Mouse (Mus musculus): ENCODE results near the gene Pex14. TPM values are rescaled to one million over a fixed set of nuclear protein-coding genes. Genes with fewer than 3 reads are reported as not detected.
A peak's percentile ranks its signal among the peaks of the same experiment; 100 is the strongest.
"Not testable (repeated sequence)": the region's sequence is repeated elsewhere in the genome, so short reads cannot be mapped to it uniquely, and the experiment has no call there.

Pex14 gene
- polyA plus RNA-seq, 1 experiment from 2014 or later: 54.3 TPM

DNA sequence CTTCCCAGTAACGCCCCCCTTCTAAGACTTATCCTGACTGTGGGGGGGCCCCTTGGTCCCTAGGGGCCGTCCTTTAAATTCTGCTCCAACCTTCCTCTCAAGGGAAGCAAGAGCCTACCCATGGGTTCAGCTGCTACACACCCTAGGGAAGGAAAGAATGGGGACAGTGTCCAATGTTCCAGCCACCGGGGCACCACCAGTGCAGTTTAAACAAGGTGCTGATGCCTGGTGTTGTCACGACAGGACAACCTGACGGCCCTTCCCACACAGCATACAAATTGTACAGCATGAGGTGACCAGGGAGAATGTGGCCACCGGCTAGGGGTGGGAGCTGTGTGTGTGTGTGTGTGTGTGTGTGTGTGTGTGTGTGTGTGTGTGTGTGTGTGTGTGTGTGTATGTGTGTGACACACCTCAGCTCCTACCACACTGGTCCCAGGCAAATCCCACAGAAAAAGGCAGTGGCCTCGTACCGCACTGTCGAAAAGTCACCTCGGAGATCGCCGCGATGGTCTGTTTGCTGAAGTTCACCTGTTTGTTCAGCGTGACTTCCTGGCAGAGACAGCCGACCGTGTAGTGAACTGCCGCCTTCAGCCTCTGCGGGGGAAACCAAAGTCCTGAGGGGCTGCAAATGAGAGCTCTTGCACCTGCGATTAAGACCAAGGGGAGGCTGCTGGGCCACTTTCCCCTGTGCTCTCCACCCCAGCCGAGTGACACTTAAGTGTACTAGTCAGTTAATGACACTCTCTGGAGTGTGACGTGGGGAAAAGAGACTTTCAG is 32.3 kb upstream of the Pex14 start:
- H3K4me3 ChIP-seq: no peak overlapping the region
- no peaks in the 10 kb centered on the region for H3K27me3 ChIP-seq
- H3K4me2 ChIP-seq (replicated peaks): no peak overlapping the region
- H3K9ac ChIP-seq: no peak overlapping the region
- H3K9me3 ChIP-seq: no peaks in the 10 kb centered on the region
- peaks cover 43% of the 10 kb centered on the region for H3K36me3 ChIP-seq
- peaks cover 8% of the 10 kb centered on the region for H3K4me1 ChIP-seq
- ATAC-seq (ENCODE audit: low FRiP score, low read depth): no peak
- WGBS: 80% methylated on average over 21 of the region's 21 CpGs
- no peak overlapping the region for H3K27ac ChIP-seq

DNA sequence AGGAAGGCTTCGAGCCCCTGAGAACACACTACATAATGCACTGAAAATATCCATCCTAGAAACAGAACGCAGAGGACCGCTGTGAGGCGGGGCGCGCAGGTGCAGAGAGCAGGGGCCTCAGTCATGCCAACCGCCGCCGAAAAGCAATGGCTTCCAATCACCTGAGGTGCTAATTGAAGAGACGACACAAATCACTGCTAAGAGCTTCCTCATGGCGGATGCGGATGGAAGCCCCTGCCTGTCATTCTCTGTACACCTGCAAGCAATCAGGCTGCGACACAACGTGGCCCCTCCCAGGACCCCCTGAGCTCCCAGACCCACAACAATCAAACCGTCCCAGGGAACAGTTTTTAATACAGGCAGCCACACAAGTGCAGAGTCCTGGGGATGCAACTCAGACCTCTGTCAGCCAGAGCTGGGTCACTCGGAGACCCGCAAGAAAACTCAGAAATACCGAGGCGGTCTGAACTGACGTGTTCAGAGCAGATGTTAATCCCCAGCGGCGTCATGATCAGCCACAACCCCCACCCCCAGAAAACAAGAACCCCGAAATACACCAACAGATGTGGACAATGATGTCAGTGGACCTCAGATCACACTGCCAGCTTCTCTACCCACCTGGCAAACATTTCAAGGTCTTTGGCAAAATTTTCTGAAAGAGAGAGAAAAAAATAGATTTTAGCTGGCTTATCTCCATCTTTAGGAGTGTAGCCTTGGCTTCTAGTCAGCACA is 31.5 kb upstream of the Pex14 start:
- Histone ChIP-seq H3K9me3 (no peaks in the 10 kb centered on the region), H3K36me3 (peaks cover 46% of the 10 kb centered on the region), H3K4me3 (no peak overlapping the region), H3K27me3 (no peaks in the 10 kb centered on the region), H3K27ac (no peak overlapping the region), H3K4me2 (replicated peaks) (no peak overlapping the region), H3K9ac (no peak overlapping the region), H3K4me1 (peaks cover under 1% of the 10 kb centered on the region; the same call in 1 of the 2 replicates)
- 74% methylated on average over 23 of the region's 23 CpGs for WGBS
- ATAC-seq (ENCODE audit: low FRiP score, low read depth): no peak

DNA sequence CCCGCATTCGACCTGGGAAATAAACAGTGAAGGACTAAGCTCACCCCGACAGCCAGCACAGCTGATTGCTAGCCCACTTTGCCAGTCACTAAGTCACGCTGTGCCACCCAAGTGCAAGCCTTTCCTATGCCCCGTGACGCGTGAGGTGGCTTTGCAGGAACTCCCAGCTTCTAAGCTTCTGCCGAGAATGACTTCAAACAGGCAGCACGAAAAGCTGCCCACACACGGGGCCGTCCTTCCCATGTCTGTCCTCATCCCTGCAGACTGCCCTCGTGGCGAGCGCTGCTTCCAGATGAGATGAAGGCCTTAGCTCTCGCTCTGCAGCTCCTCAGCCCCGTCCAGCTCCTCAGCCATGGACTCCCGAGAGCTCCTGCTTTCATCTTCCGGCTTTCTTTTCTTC is 28.8 kb upstream of the Pex14 start:
- H3K9ac ChIP-seq: no peak overlapping the region
- no peak overlapping the region for H3K4me2 ChIP-seq (replicated peaks)
- H3K4me3 ChIP-seq: no peak overlapping the region
- no peaks in the 10 kb centered on the region for H3K9me3 ChIP-seq
- 82% methylated on average over 18 of the region's 18 CpGs for WGBS
- no peaks in the 10 kb centered on the region for H3K27me3 ChIP-seq
- no peak overlapping the region for H3K27ac ChIP-seq
- no peaks in the 10 kb centered on the region for H3K4me1 ChIP-seq
- ATAC-seq (ENCODE audit: low FRiP score, low read depth): no peak
- H3K36me3 ChIP-seq: peaks cover 46% of the 10 kb centered on the region

DNA sequence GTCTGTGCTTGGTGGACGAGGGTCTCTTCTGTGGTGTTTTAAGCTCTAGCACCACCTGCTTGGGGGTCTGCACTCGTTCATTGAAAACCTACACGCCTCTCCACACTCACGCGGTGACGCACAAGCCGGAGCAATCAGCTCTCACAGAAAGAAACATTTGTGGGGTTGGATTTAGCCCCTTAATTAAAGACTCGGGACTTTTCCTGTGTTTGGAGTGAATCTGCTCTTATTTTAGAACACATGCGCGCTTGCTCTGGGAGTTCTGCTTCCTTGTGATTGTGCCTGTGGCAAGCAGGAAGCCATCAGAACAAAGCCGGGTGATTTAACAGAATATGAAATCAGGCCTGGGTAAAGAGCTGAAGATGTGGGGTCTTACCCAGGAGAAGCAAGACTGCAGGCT is 27.0 kb upstream of the Pex14 start, which contains the start of gene Cort:
Cort (minus strand) TSS at position 101 of the 400 bp plus-strand sequence.
- H3K4me3 ChIP-seq: no peak within 1 kb of the TSS
- no peak for ATAC-seq (ENCODE audit: low FRiP score, low read depth)
- H3K27me3 ChIP-seq: no peaks in the 10 kb centered on the region
- peak within 1 kb of the TSS; percentile 44; the same call in 1 of the 2 replicates for H3K27ac ChIP-seq
- 76% methylated on average over 11 of the region's 11 CpGs for WGBS
- H3K9me3 ChIP-seq: no peaks in the 10 kb centered on the region
- peaks cover 43% of the 10 kb centered on the region for H3K36me3 ChIP-seq
- no peak within 1 kb of the TSS for H3K4me2 ChIP-seq (replicated peaks)
- H3K9ac ChIP-seq: no peak within 1 kb of the TSS
- H3K4me1 ChIP-seq: no peaks in the 10 kb centered on the region

GRCm38 (mm10) chr4:149126115-149126509 is 26.4 kb upstream of the Pex14 start:
- H3K27ac ChIP-seq: peak overlapping the region; percentile 44; the same call in 1 of the 2 replicates
- no peak overlapping the region for H3K9ac ChIP-seq
- no peaks in the 10 kb centered on the region for H3K4me1 ChIP-seq
- no peak overlapping the region for H3K4me2 ChIP-seq (replicated peaks)
- 54% methylated on average over 6 of the region's 6 CpGs for WGBS
- peaks cover 39% of the 10 kb centered on the region for H3K36me3 ChIP-seq
- no peaks in the 10 kb centered on the region for H3K27me3 ChIP-seq
- H3K4me3 ChIP-seq: no peak overlapping the region
- no peaks in the 10 kb centered on the region for H3K9me3 ChIP-seq
- ATAC-seq (ENCODE audit: low FRiP score, low read depth): no peak

DNA sequence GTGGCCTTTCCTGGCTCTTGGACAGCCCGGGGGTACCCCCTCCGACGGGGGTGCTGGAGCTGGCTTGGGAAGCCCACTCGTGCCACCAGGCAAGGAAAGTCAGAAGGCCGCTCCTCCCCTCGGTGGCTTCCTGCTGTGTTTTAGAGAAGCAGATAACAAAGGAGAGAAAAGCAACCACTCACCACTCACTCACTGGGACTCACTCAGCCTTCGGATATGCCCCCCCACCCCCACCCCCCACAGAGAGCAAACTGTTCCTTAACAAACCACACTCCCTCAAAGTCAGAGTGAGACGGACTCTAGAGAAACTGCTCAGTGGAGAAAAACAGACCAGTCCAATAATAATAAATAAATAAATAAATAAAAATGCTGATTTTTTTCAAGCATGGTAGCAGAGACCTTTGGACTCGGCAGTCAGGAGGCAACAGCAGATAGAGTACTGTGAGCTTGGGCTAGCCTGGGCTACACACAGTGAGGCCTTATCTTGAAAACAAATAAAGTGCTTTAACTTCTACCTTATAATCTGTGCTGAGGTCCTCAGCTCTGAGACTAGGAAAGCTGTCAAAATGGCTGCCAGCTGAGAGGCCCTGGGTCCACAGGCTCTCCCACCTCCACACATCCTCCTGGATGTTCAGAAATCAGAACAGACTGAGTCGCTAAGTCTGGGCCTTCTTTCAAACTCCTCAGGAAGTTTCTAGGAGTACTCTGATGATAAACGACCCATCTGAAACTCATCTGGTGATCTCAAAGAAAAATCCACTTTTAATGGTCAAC is 25.9 kb upstream of the Pex14 start:
- H3K9ac ChIP-seq: no peak overlapping the region
- no peak overlapping the region for H3K4me2 ChIP-seq (replicated peaks)
- no peak overlapping the region for H3K27ac ChIP-seq
- H3K27me3 ChIP-seq: no peaks in the 10 kb centered on the region
- ATAC-seq (ENCODE audit: low FRiP score, low read depth): no peak
- no peaks in the 10 kb centered on the region for H3K4me1 ChIP-seq
- H3K4me3 ChIP-seq: no peak overlapping the region
- WGBS: 70% methylated on average over 11 of the region's 11 CpGs
- H3K9me3 ChIP-seq: no peaks in the 10 kb centered on the region
- H3K36me3 ChIP-seq: peaks cover 33% of the 10 kb centered on the region

GRCm38 (mm10) chr4:149123432-149123831 is 23.8 kb upstream of the Pex14 start:
- H3K4me3 ChIP-seq: no peak overlapping the region
- H3K9ac ChIP-seq: no peak overlapping the region
- H3K9me3 ChIP-seq: no peaks in the 10 kb centered on the region
- WGBS: 61% methylated on average over 5 of the region's 5 CpGs
- ATAC-seq (ENCODE audit: low FRiP score, low read depth): no peak
- no peak overlapping the region for H3K27ac ChIP-seq
- H3K27me3 ChIP-seq: no peaks in the 10 kb centered on the region
- H3K4me2 ChIP-seq (replicated peaks): no peak overlapping the region
- peaks cover 22% of the 10 kb centered on the region for H3K36me3 ChIP-seq
- H3K4me1 ChIP-seq: peaks cover 9% of the 10 kb centered on the region; the same call in 1 of the 2 replicates

- 0 out of 2 replicates have a peak, but pooled peaks have one; percentile 13 for ATAC-seq (ENCODE audit: low FRiP score, low read depth)
- not testable (repeated sequence) for H3K27me3 ChIP-seq, H3K4me3 ChIP-seq, H3K27ac ChIP-seq, H3K9ac ChIP-seq, H3K4me1 ChIP-seq, H3K9me3 ChIP-seq
- 73% methylated on average over 12 of the region's 12 CpGs for WGBS
- Histone ChIP-seq H3K36me3 (peaks cover 14% of the 10 kb centered on the region; the same call in 1 of the 2 replicates), H3K4me2 (replicated peaks) (0 out of 2 replicates have a peak overlapping the region, but pooled peaks have one; percentile 1)
Observed at GRCm38 (mm10) chr4:149119978-149120562, 20.4 kb upstream of the Pex14 start.

- ATAC-seq (ENCODE audit: low FRiP score, low read depth): peak; percentile 87
- Histone ChIP-seq H3K36me3 (peaks cover 26% of the 10 kb centered on the region), H3K27me3 (no peaks in the 10 kb centered on the region), H3K27ac (no peak within 1 kb of the TSS), H3K9me3 (no peaks in the 10 kb centered on the region), H3K4me3 (peak within 1 kb of the TSS; percentile 83), H3K9ac (peak within 1 kb of the TSS; percentile 86), H3K4me1 (peaks cover 8% of the 10 kb centered on the region), H3K4me2 (replicated peaks) (peak within 1 kb of the TSS; percentile 92)
- WGBS: 2% methylated on average over 35 of the region's 35 CpGs
Observed at GRCm38 (mm10) chr4:149103875-149104561, 4.3 kb upstream of the Pex14 start, which contains the start of gene Dffa. Gene Dffa, plus strand, starts transcription at chr4:149104146.

DNA sequence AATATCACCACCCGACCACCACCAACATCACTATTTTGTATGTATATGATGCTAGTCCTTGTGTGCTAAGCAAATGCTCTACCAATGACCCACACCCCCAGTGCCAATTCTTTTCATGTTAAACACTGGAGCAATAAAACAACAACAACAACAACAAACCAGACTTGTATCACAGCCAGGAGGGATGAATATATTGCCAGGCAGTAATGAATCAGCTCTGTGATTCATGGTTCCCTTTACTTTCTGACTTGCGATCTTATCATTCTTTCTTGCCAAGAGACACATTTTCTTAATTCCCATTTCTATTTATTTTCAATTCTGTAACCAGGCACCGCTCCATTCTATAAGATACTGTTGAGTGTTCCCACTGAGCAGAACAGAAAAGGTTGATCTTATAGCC is 1.8 kb upstream of the Pex14 start:
- no peak overlapping the region for H3K4me2 ChIP-seq (replicated peaks)
- H3K27ac ChIP-seq: no peak overlapping the region
- peaks cover 24% of the 10 kb centered on the region for H3K4me1 ChIP-seq
- H3K9ac ChIP-seq: no peak overlapping the region
- no peaks in the 10 kb centered on the region for H3K27me3 ChIP-seq
- no peaks in the 10 kb centered on the region for H3K9me3 ChIP-seq
- 88% methylated on average over 3 of the region's 3 CpGs for WGBS
- ATAC-seq (ENCODE audit: low FRiP score, low read depth): no peak
- H3K4me3 ChIP-seq: no peak overlapping the region
- H3K36me3 ChIP-seq: peaks cover 3% of the 10 kb centered on the region; the same call in 1 of the 2 replicates

- H3K27ac ChIP-seq; H3K4me3 ChIP-seq; H3K36me3 ChIP-seq; H3K9ac ChIP-seq; H3K4me2 ChIP-seq (replicated peaks); ATAC-seq (ENCODE audit: low FRiP score, low read depth); H3K27me3 ChIP-seq; H3K9me3 ChIP-seq: not testable (repeated sequence)
- peaks cover 24% of the 10 kb centered on the region for H3K4me1 ChIP-seq
- 88% methylated on average over 12 of the region's 12 CpGs for WGBS
Observed at GRCm38 (mm10) chr4:149100449-149100848, 773 bp upstream of the Pex14 start.

All from limb, embryonic 13.5 days (tissue).